Mouse (Mus musculus): ENCODE data around the gene Tnfrsf8. TPM values are rescaled to one million over a fixed set of nuclear protein-coding genes. Genes with fewer than 3 reads are reported as not detected.

The Tnfrsf8 gene
- polyA plus RNA-seq, 1 experiment, result 0.68 TPM

GRCm38 (mm10) chr4:145229051-145229450, 85.9 kb downstream of the Tnfrsf8 start:
- Histone ChIP-seq H3K27ac (ENCODE audit: insufficient read depth, low read length) (peak overlapping the region; percentile 66), H3K4me1 (ENCODE audit: control insufficient read depth, insufficient read depth, insufficient read length) (peaks cover 32% of the 10 kb centered on the region; the same call in 1 of the 2 replicates)
- 26% methylated on average over 6 of the region's 6 CpGs for whole genome bisulfite sequencing

DNA sequence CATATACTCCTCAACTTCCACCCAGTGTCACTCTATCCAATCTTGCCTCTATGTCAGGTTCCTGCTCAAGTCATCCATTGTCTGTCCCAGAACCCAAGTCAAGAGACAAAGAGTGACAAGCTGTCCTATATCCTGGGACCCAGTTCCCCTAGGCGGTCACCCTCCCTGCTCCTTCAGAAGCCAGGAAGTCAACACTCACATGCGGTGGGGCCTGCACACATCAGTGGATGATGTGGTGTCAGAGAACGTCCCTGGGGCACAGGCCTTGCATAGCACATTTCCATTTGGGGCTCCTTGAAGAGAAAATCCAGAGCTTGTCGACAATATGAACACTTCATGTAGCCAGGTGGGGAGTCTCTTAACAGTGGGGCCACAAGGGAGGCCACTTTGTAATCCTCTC, 90.4 kb downstream of the Tnfrsf8 start:
- WGBS, result 32% methylated on average over 4 of the region's 4 CpGs

More at GRCm38 (mm10) chr4:145229051-145229450, 85.9 kb downstream of the Tnfrsf8 start:
- Histone ChIP-seq H3K4me3 (ENCODE audit: extremely low read depth, insufficient read depth, insufficient read length) (no peak overlapping the region), H3K27me3 (ENCODE audit: control insufficient read depth, insufficient read depth, low read length) (no peaks in the 10 kb centered on the region), H3K36me3 (ENCODE audit: control insufficient read depth, insufficient read depth, low read length) (peaks cover 6% of the 10 kb centered on the region)
- DNase-seq (ENCODE audit: low read depth in 1 of 2, low spot score in 2 of 2), result no peak
- TF ChIP-seq POLR2A (IDR thresholded peaks at IDR 0.05; ENCODE audit: low read depth, low read length) (no peak), CTCF (IDR thresholded peaks at IDR 0.05; ENCODE audit: extremely low read depth, insufficient read depth, insufficient read length, insufficient replicate concordance) (no peak)

GRCm38 (mm10) chr4:145222064-145222463, 92.9 kb downstream of the Tnfrsf8 start:
- Histone ChIP-seq H3K27me3 (ENCODE audit: control insufficient read depth, insufficient read depth, low read length) (no peaks in the 10 kb centered on the region), H3K4me3 (ENCODE audit: extremely low read depth, insufficient read depth, insufficient read length) (no peak overlapping the region), H3K4me1 (ENCODE audit: control insufficient read depth, insufficient read depth, insufficient read length) (peaks cover 14% of the 10 kb centered on the region; the same call in 1 of the 2 replicates), H3K27ac (ENCODE audit: insufficient read depth, low read length) (peak overlapping the region; percentile 20; the same call in 1 of the 2 replicates), H3K36me3 (ENCODE audit: control insufficient read depth, insufficient read depth, low read length) (peaks cover 24% of the 10 kb centered on the region)
- TF ChIP-seq POLR2A (IDR thresholded peaks at IDR 0.05; ENCODE audit: low read depth, low read length) (no peak), CTCF (IDR thresholded peaks at IDR 0.05; ENCODE audit: extremely low read depth, insufficient read depth, insufficient read length, insufficient replicate concordance) (no peak)
- DNase-seq (ENCODE audit: low read depth in 1 of 2, low spot score in 2 of 2), result no peak
- 51% methylated on average over 8 of the region's 8 CpGs for WGBS

More for the DNA sequence above, 90.4 kb downstream of the Tnfrsf8 start:
- peaks cover 25% of the 10 kb centered on the region; the same call in 1 of the 2 replicates for H3K4me1 ChIP-seq (ENCODE audit: control insufficient read depth, insufficient read depth, insufficient read length)
- no peak overlapping the region for H3K4me3 ChIP-seq (ENCODE audit: extremely low read depth, insufficient read depth, insufficient read length)
- peaks cover 19% of the 10 kb centered on the region for H3K36me3 ChIP-seq (ENCODE audit: control insufficient read depth, insufficient read depth, low read length)
- DNase-seq (ENCODE audit: low read depth in 1 of 2, low spot score in 2 of 2), result no peak
- no peak overlapping the region for H3K27ac ChIP-seq (ENCODE audit: insufficient read depth, low read length)
- TF ChIP-seq CTCF (IDR thresholded peaks at IDR 0.05; ENCODE audit: extremely low read depth, insufficient read depth, insufficient read length, insufficient replicate concordance) (no peak), POLR2A (IDR thresholded peaks at IDR 0.05; ENCODE audit: low read depth, low read length) (no peak)
- H3K27me3 ChIP-seq (ENCODE audit: control insufficient read depth, insufficient read depth, low read length), result no peaks in the 10 kb centered on the region

DNA sequence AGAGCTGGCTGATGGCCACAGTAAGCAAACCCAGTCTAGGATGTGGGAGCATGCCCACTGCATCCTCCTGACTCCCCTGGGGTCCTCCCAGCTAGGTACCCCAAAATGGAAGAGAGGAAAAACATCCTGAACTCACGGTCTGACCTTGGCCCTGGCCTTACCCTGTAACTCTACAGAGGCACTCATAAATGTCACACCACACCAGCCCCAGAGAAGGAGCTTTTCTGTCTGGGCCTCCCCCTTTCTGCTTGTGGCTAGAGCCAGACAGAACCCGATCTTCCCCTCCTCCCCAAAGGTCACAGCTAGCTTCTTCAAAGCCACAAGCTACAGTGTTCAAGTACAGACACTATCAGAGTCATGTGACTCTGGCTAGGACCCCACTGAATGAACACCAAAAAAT, 93.6 kb downstream of the Tnfrsf8 start:
- no peaks in the 10 kb centered on the region for H3K27me3 ChIP-seq (ENCODE audit: control insufficient read depth, insufficient read depth, low read length)
- DNase-seq (ENCODE audit: low read depth in 1 of 2, low spot score in 2 of 2), result no peak
- peak overlapping the region; percentile 54 for H3K27ac ChIP-seq (ENCODE audit: insufficient read depth, low read length)
- peaks cover 14% of the 10 kb centered on the region; the same call in 1 of the 2 replicates for H3K4me1 ChIP-seq (ENCODE audit: control insufficient read depth, insufficient read depth, insufficient read length)
- H3K36me3 ChIP-seq (ENCODE audit: control insufficient read depth, insufficient read depth, low read length), result peaks cover 24% of the 10 kb centered on the region
- no peak overlapping the region for H3K4me3 ChIP-seq (ENCODE audit: extremely low read depth, insufficient read depth, insufficient read length)
- no peak for TF ChIP-seq POLR2A (IDR thresholded peaks at IDR 0.05; ENCODE audit: low read depth, low read length)
- TF ChIP-seq CTCF (IDR thresholded peaks at IDR 0.05; ENCODE audit: extremely low read depth, insufficient read depth, insufficient read length, insufficient replicate concordance), result no peak
- 22% methylated on average over 2 of the region's 2 CpGs for WGBS

DNA sequence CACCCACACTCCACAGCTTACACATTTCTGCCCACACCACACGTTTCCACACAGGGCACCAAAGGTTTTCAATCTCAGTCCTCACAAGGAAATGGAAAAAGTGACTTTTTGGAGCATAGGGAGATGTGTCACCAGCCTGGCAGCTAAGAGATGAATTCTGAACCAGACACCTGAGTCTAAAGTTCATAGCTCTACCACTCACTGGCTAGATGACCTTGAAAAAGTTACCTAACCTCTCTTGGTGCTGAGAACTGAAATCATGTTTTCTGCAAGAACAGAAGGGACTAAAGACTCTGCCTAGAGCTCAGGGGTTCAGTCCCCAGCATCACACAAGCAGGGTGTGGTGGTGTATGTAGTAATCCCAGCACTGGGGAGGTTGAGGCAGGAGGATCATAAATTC, 95.0 kb downstream of the Tnfrsf8 start:
- WGBS, result 83% methylated on average over 1 of the region's 1 CpGs
- peaks cover 14% of the 10 kb centered on the region; the same call in 1 of the 2 replicates for H3K4me1 ChIP-seq (ENCODE audit: control insufficient read depth, insufficient read depth, insufficient read length)
- H3K36me3 ChIP-seq (ENCODE audit: control insufficient read depth, insufficient read depth, low read length), result peaks cover 32% of the 10 kb centered on the region
- no peaks in the 10 kb centered on the region for H3K27me3 ChIP-seq (ENCODE audit: control insufficient read depth, insufficient read depth, low read length)
- no peak overlapping the region for H3K4me3 ChIP-seq (ENCODE audit: extremely low read depth, insufficient read depth, insufficient read length)
- no peak overlapping the region for H3K27ac ChIP-seq (ENCODE audit: insufficient read depth, low read length)
- no peak for DNase-seq (ENCODE audit: low read depth in 1 of 2, low spot score in 2 of 2)
- TF ChIP-seq CTCF (IDR thresholded peaks at IDR 0.05; ENCODE audit: extremely low read depth, insufficient read depth, insufficient read length, insufficient replicate concordance) (no peak), POLR2A (IDR thresholded peaks at IDR 0.05; ENCODE audit: low read depth, low read length) (no peak)

DNA sequence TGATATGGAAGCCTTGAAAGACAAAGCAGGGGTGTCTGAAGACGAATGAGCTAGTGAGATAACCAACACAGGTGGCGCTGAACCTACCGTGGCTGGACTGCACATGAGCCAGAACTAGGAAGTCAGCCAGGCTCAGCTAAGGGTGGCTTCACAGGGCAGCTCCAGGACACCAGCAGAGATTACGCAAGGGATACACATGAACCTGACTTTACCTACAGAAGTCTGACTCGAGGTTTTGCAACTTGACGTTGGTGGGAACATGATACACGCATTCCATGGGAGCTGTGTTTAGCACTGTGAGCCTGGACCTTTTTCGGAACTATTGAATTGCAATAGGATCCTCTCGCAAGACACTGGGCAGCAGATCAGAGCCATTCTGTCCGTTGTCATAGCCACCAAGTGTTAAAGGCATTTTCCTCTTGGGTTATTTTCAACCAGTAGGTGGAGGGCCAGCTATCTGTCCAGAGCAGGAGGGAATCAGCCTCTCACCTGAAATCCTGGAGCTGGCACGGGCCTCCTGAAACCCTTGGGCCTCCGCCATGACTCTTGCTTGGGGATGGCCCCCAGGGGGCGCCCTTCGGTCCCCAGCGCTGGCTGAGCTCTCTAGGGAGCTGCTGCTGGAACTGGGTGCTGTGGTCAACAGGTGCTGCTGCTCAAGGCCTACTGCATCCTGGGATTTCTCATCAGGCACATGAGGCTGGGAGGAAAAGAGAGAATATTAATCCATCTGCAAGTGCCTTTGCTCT, 95.6 kb downstream of the Tnfrsf8 start:
- DNase-seq (ENCODE audit: low read depth in 1 of 2, low spot score in 2 of 2), result peak in 1 of 2 experiments; percentile 61
- WGBS, result 74% methylated on average over 15 of the region's 15 CpGs
- Histone ChIP-seq H3K4me3 (ENCODE audit: extremely low read depth, insufficient read depth, insufficient read length) (no peak overlapping the region), H3K36me3 (ENCODE audit: control insufficient read depth, insufficient read depth, low read length) (peaks cover 33% of the 10 kb centered on the region), H3K27ac (ENCODE audit: insufficient read depth, low read length) (no peak overlapping the region), H3K4me1 (ENCODE audit: control insufficient read depth, insufficient read depth, insufficient read length) (peaks cover 14% of the 10 kb centered on the region; the same call in 1 of the 2 replicates), H3K27me3 (ENCODE audit: control insufficient read depth, insufficient read depth, low read length) (no peaks in the 10 kb centered on the region)
- TF ChIP-seq CTCF (IDR thresholded peaks at IDR 0.05; ENCODE audit: extremely low read depth, insufficient read depth, insufficient read length, insufficient replicate concordance), result peak; percentile 74
- no peak for TF ChIP-seq POLR2A (IDR thresholded peaks at IDR 0.05; ENCODE audit: low read depth, low read length)

- Histone ChIP-seq H3K36me3 (ENCODE audit: control insufficient read depth, insufficient read depth, low read length) (peaks cover 23% of the 10 kb centered on the region), H3K27ac (ENCODE audit: insufficient read depth, low read length) (no peak overlapping the region), H3K4me3 (ENCODE audit: extremely low read depth, insufficient read depth, insufficient read length) (no peak overlapping the region), H3K27me3 (ENCODE audit: control insufficient read depth, insufficient read depth, low read length) (no peaks in the 10 kb centered on the region), H3K4me1 (ENCODE audit: control insufficient read depth, insufficient read depth, insufficient read length) (peaks cover 14% of the 10 kb centered on the region; the same call in 1 of the 2 replicates)
- 78% methylated on average over 5 of the region's 5 CpGs for WGBS
- TF ChIP-seq CTCF (IDR thresholded peaks at IDR 0.05; ENCODE audit: extremely low read depth, insufficient read depth, insufficient read length, insufficient replicate concordance), result no peak
- no peak for TF ChIP-seq POLR2A (IDR thresholded peaks at IDR 0.05; ENCODE audit: low read depth, low read length)
- no peak for DNase-seq (ENCODE audit: low read depth in 1 of 2, low spot score in 2 of 2)
Measured at GRCm38 (mm10) chr4:145217837-145218236, 97.1 kb downstream of the Tnfrsf8 start.

Other genes starting within 250 kb of the Tnfrsf8 start
- 10.2 and 12.1 TPM in 2 replicates for gene Vps13d, start 120.2 kb downstream of the Tnfrsf8 start, polyA plus RNA-seq (2012; rRNA removed)
- 45.9 and 63.4 TPM in 2 replicates for gene Tnfrsf1b, start 68.3 kb downstream of the Tnfrsf8 start, polyA plus RNA-seq (2012; rRNA removed)
- gene Zfp990, start 195.6 kb upstream of the Tnfrsf8 start, polyA plus RNA-seq (2012; rRNA removed), result 0.23 TPM in 1 of 2 replicates, not detected in the other